Comparison of ENCODE assay signal across 8 mouse cellular contexts in genomic region chr5:118036888-118037797, GRCm38 (mm10). TPM values are rescaled to one million over a fixed set of nuclear protein-coding genes. Genes with fewer than 3 reads are reported as not detected.
DNase-seq lines count a peak whose midpoint lies in the region; ATAC-seq and TF ChIP-seq lines count a peak whose summit lies in the region.

No protein-coding gene starts in this region.

- no peaks in the 10 kb centered on the region for H3K9me3 ChIP-seq in ES-E14 (ENCODE audit: control insufficient read depth, insufficient read depth, low read depth, low read length)
- peaks cover 8% of the 10 kb centered on the region; the same call in 1 of the 2 replicates for H3K9me3 ChIP-seq in limb, embryonic 12.5 days

- peaks cover 7 to 22% of the 10 kb centered on the region in 2 experiments for H3K4me1 ChIP-seq in ES-E14 (ENCODE audit: control insufficient read depth in 2 of 2, insufficient read depth in 2 of 2, low read length in 2 of 2, poor library complexity in 1 of 2)
- H3K4me1 ChIP-seq in cortical plate, adult 2 months (ENCODE audit: control insufficient read depth, insufficient read depth, low read length) = peaks cover 1% of the 10 kb centered on the region; the same call in 1 of the 2 replicates
- H3K4me1 ChIP-seq in limb, embryonic 12.5 days (replicated peaks) = peaks cover 19% of the 10 kb centered on the region

- 42% methylated on average over 25 of the region's 25 CpGs for WGBS in limb, embryonic 12.5 days

- peak; percentile 50 to 56 for DNase-seq in left cerebral cortex, adult 9 months (ENCODE audit: low spot score in 2 of 2)
- no peak for DNase-seq in left cerebral cortex, adult 11 months (ENCODE audit: low spot score)
- no peak for DNase-seq in ES-E14 (ENCODE audit: low read depth, low spot score)
- no peak for DNase-seq in retina, embryonic 14.5 days (ENCODE audit: low spot score)
- DNase-seq in gastrocnemius, adult 18-20 months (ENCODE audit: low spot score) = no peak
- no peak for DNase-seq in layer of hippocampus, adult 8-10 months (ENCODE audit: low spot score in 2 of 2)

- in situ Hi-C loops in ES-E14 (cut with MboI; ENCODE audit: low sequenced_read_pairs in 2 of 2, unreplicated experiment in 2 of 2) = no loop called here

- H3K9ac ChIP-seq in ES-E14 (ENCODE audit: insufficient read depth, low read depth, low read length, poor library complexity, severe bottlenecking) = no peak overlapping the region; the same call in 1 of the 2 replicates
- no peak overlapping the region for H3K9ac ChIP-seq in limb, embryonic 12.5 days (replicated peaks)

- ATAC-seq in limb, embryonic 12.5 days (ENCODE audit: insufficient number of reproducible peaks, insufficient read depth, low FRiP score, low TSS enrichment, low read depth) = peak; percentile 13; the same call in 1 of the 2 replicates

- H3K36me3 ChIP-seq in ES-E14 (ENCODE audit: control insufficient read depth, insufficient read depth, low read length, poor library complexity, severe bottlenecking) = no peaks in the 10 kb centered on the region
- no peaks in the 10 kb centered on the region for H3K36me3 ChIP-seq in limb, embryonic 12.5 days

- peak overlapping the region; percentile 24 to 39; a peak in 3 of 4 replicates for H3K4me3 ChIP-seq in ES-E14 (ENCODE audit: insufficient read depth in 1 of 2, low read depth in 1 of 2, low read length in 2 of 2, poor library complexity in 1 of 2, severe bottlenecking in 1 of 2)
- no peak overlapping the region for H3K4me3 ChIP-seq in cortical plate, adult 2 months (ENCODE audit: insufficient read depth, low read length)
- H3K4me3 ChIP-seq in limb, embryonic 12.5 days (replicated peaks) = no peak overlapping the region

- no peak for TF ChIP-seq CTCF in cortical plate, adult 2 months (IDR thresholded peaks at IDR 0.05; ENCODE audit: extremely low read depth, insufficient read depth, low read length)

- peak overlapping the region; percentile 2; the same call in 1 of the 2 replicates for H3K27ac ChIP-seq in ES-E14 (ENCODE audit: insufficient read depth, low read depth, low read length, poor library complexity, severe bottlenecking)
- no peak overlapping the region for H3K27ac ChIP-seq in cortical plate, adult 2 months (ENCODE audit: insufficient read depth, low read length)
- no peak overlapping the region for H3K27ac ChIP-seq in limb, embryonic 12.5 days

- H3K27me3 ChIP-seq in limb, embryonic 12.5 days = peaks cover 19% of the 10 kb centered on the region

- TF ChIP-seq POLR2A in cortical plate, adult 2 months (IDR thresholded peaks at IDR 0.05; ENCODE audit: extremely low read depth, insufficient read depth, low read length) = 0 out of 2 replicates have a peak, but pooled peaks have one; percentile 11

- H3K4me2 ChIP-seq in limb, embryonic 12.5 days = peak overlapping the region; percentile 44

TF ChIP-seq in ES-E14, 5 proteins besides CTCF, POLR2A, EP300 and RAD21:
- TF ChIP-seq ZC3H11A (IDR thresholded peaks at IDR 0.05; ENCODE audit: borderline replicate concordance, low read depth, low read length) (no peak), MAFK (IDR thresholded peaks at IDR 0.05; ENCODE audit: insufficient read depth, low read depth, low read length) (no peak), HCFC1 (IDR thresholded peaks at IDR 0.05; ENCODE audit: borderline replicate concordance, insufficient read depth, low read length) (no peak), ZNF384 (IDR thresholded peaks at IDR 0.05; ENCODE audit: low read depth, low read length) (no peak), CHD2 (IDR thresholded peaks at IDR 0.05; ENCODE audit: low read depth, low read length) (no peak)
TF ChIP-seq in ES-E14: peak in this region for 0.

RNA-seq across cellular contexts. Expression of gene Tesc, which starts 9.6 kb away (rescaled TPM):
- 3.1 and 3.3 TPM in 2 replicates for total RNA-seq in ES-E14 (2012; rRNA removed)
- polyA plus RNA-seq in cortical plate, adult 2 months (2012; rRNA removed) = 47.6 and 54.6 TPM in 2 replicates
- polyA plus RNA-seq in limb, embryonic 12.5 days (2016; fragmentation: Nextera tagmentation; extraction: Ambion mirVana) = 0.49 and 0.74 TPM in 2 replicates
- total RNA-seq in gastrocnemius, adult 18-20 months (2021) = under 1 TPM; 0.37 to 0.81 TPM
- total RNA-seq in layer of hippocampus, adult 8-10 months (2022) = 10 to 100 TPM; 63.1 to 86.1 (median 73.9) TPM

Comparison
In these comparisons a context has a peak if more than half of its experiments do, and no peak if none do; other contexts are left out.
1. DNase-seq: peak in left cerebral cortex, adult 9 months (2 of 2); none in left cerebral cortex, adult 11 months (single experiment), ES-E14 (single experiment), retina, embryonic 14.5 days (single experiment), gastrocnemius, adult 18-20 months (single experiment) and layer of hippocampus, adult 8-10 months (0 of 2).
2. H3K4me3 ChIP-seq: peak in ES-E14 (2 of 2); none in cortical plate, adult 2 months (single experiment) and limb, embryonic 12.5 days (single experiment).
3. RNA of gene Tesc, which starts 9.6 kb away (total RNA-seq): 63.1 to 86.1 TPM in layer of hippocampus, adult 8-10 months; 3.1 to 3.3 TPM in ES-E14 and 0.37 to 0.81 TPM in gastrocnemius, adult 18-20 months; every median in the first group is over 10 times any median in the second.